Mouse (Mus musculus) MEL-GATA-1-ER (cell line): Measurements from ENCODE around the gene Olfr380.

Experiments used
- DNase-seq: peaks from one replicate; pipeline ENCODE4 v3.0.0-alpha.2; 2012; ENCODE audit warnings: low read depth; ENCODE audit errors: extremely low read depth

Olfr380 gene

GRCm38 (mm10) chr11:73457408-73457807 is at the start of gene Olfr380:
Olfr380 (minus strand) TSS chr11:73457508.
- DNase-seq: no peak

GRCm38 (mm10) chr11:73491503-73491902 is 34.2 kb upstream of the Olfr380 start, which contains the start of gene Olfr381:
Olfr381 (minus strand) TSS chr11:73491603.
- DNase-seq: no peak

GRCm38 (mm10) chr11:73428377-73428776 is 28.9 kb downstream of the Olfr380 start, which contains the start of gene Olfr378:
Olfr378 (minus strand) TSS chr11:73428477.
- DNase-seq: no peak
